Mouse (Mus musculus): ENCODE data around the gene Dtx3. TPM values are rescaled to one million over a fixed set of nuclear protein-coding genes. Genes with fewer than 3 reads are reported as not detected.
"Not testable (repeated sequence)": the region's sequence is repeated elsewhere in the genome, so short reads cannot be mapped to it uniquely, and the experiment has no call there.

The Dtx3 gene
- polyA plus RNA-seq, 1 experiment from 2014 or later: 72.9 TPM

DNA sequence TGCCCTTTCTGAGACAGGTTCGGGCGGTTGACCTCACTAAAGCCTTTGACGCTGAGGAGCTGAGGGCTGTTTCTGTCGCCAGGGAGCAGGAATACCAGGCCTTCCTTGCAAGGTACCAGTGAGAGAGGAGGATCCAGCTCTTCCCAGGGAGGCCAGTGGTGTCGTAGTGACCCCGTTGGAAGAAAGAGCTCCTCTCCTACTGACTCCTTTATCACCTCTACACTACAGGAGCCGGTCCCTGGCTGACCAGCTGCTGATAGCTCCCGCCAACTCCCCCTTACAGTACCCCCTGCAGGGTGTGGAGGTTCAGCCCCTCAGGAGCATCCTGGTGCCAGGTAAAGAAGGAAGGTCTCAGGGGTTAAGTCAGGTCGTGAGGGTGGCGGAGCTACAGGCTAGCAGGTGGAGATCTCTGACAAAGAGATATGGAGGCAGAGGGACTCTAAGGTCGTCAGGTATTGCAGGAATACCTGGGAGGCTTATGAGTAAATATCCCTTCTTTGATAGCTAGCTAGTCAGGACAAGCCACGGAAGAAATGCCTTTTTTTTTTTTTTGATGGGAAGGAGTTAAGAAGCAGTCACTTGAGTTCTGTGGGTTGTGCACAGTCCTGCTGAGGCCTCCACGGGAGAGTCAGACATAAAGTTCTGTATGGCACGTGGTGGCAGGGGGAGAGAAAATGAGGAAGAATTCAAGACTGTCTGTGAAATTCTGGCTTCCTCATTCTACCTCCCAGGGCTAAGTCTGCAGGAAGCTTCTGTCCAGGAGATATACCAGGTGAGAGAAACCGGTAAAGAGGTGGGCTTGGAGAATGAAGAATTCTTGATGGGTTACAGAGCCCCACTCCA is 28.5 kb downstream of the Dtx3 start:
- Histone ChIP-seq H3K4me2 (ENCODE audit: low read depth, low read length) (no peak overlapping the region), H3K36me3 (ENCODE audit: control insufficient read depth, insufficient read depth, low read length) (no peaks in the 10 kb centered on the region), H3K9me3 (ENCODE audit: control insufficient read depth, low read length) (no peaks in the 10 kb centered on the region), H3K9ac (ENCODE audit: low read length) (no peak overlapping the region), H3K4me3 (ENCODE audit: low read length) (peak overlapping the region; percentile 62), H3K4me1 (replicated peaks; ENCODE audit: control insufficient read depth, insufficient read depth, low read length) (peaks cover 26% of the 10 kb centered on the region), H3K27ac (ENCODE audit: low read length) (no peak overlapping the region), H3K27me3 (ENCODE audit: control insufficient read depth, insufficient read depth, low read depth, low read length) (peaks cover 66% of the 10 kb centered on the region)
- ATAC-seq (ENCODE audit: low read depth): no peak
- WGBS: 24% methylated on average over 15 of the region's 15 CpGs

DNA sequence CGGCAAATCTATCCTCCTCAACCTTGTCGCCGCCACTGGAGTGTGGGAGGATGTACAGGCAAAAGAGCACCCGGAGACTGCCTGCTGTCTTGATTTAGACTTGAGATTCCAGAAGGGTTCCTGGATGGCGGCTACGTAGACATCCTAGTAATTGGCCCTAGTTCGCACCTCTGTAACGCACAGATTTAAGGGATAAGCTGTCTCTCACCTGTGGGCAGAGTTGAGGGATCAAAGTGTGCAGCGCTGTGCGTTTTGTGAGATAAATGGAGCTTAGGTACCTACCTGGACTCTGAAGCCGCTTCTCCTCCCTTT is 29.2 kb downstream of the Dtx3 start:
- Histone ChIP-seq H3K4me3 (ENCODE audit: low read length) (peak overlapping the region; percentile 62), H3K9ac (ENCODE audit: low read length) (peak overlapping the region; percentile 67), H3K4me2 (ENCODE audit: low read depth, low read length) (peak overlapping the region; percentile 100), H3K36me3 (ENCODE audit: control insufficient read depth, insufficient read depth, low read length) (no peaks in the 10 kb centered on the region), H3K4me1 (replicated peaks; ENCODE audit: control insufficient read depth, insufficient read depth, low read length) (peaks cover 26% of the 10 kb centered on the region), H3K27me3 (ENCODE audit: control insufficient read depth, insufficient read depth, low read depth, low read length) (peaks cover 62% of the 10 kb centered on the region), H3K9me3 (ENCODE audit: control insufficient read depth, low read length) (no peaks in the 10 kb centered on the region), H3K27ac (ENCODE audit: low read length) (no peak overlapping the region)
- no peak for ATAC-seq (ENCODE audit: low read depth)
- 4% methylated on average over 11 of the region's 11 CpGs for WGBS

DNA sequence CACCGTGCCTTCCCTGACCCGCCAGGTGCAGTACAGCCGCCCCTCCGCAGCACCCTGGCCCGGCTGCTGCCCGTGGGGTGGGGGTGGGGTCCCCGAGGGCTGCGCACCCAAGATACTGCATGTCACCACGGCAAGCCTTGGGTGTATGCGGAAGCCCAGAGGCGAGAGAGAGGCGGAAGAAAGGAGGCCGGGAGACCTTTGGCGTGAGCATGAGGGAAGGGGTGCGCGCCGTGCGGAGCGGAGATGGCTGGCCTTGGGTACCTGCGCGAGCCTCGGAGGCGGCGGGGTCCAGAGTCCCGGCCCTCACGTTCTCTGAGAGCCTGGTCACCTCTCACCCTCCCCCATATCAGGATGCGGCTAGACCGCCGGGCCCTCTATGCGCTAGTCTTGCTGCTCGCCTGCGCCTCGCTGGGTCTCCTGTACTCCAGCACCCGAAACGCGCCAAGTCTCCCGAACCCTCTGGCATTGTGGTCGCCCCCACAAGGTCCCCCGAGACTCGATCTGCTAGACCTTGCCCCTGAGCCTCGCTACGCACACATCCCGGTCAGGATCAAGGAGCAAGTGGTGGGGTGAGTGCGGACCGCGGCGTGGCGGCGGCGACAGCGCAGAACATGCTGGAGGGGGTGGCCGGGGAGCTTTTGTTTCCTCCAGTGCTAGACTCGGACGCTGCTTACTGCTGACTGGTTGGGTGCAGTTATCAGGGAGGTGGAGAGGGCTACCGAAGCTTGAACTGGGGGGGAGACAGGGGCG is 29.7 kb downstream of the Dtx3 start:
- peaks cover 61% of the 10 kb centered on the region for H3K27me3 ChIP-seq (ENCODE audit: control insufficient read depth, insufficient read depth, low read depth, low read length)
- peaks cover 26% of the 10 kb centered on the region for H3K4me1 ChIP-seq (replicated peaks; ENCODE audit: control insufficient read depth, insufficient read depth, low read length)
- H3K9ac ChIP-seq (ENCODE audit: low read length): peak overlapping the region; percentile 67
- no peaks in the 10 kb centered on the region for H3K36me3 ChIP-seq (ENCODE audit: control insufficient read depth, insufficient read depth, low read length)
- no peak overlapping the region for H3K27ac ChIP-seq (ENCODE audit: low read length)
- ATAC-seq (ENCODE audit: low read depth): peak; percentile 32
- under 1% methylated on average over 51 of the region's 56 CpGs for WGBS
- H3K4me2 ChIP-seq (ENCODE audit: low read depth, low read length): peak overlapping the region; percentile 100
- H3K9me3 ChIP-seq (ENCODE audit: control insufficient read depth, low read length): no peaks in the 10 kb centered on the region
- H3K4me3 ChIP-seq (ENCODE audit: low read length): peak overlapping the region; percentile 62

DNA sequence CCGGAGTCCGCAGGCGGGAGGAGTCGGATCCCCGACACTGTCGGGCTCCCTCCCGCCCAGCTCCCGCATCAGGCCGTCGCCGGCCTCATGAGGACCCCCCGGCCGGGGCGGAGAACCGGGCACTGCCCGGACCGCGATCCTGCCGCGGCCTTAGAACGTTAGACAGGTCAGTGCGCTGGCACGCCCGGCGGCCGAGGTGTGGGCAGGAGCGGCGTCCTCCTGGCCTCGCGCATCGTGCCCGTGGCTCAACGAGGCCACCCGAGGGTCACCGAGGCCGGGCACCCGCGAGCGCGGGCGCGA is 30.2 kb downstream of the Dtx3 start:
- Histone ChIP-seq H3K4me3 (ENCODE audit: low read length) (peak overlapping the region; percentile 62), H3K4me1 (replicated peaks; ENCODE audit: control insufficient read depth, insufficient read depth, low read length) (peaks cover 21% of the 10 kb centered on the region), H3K36me3 (ENCODE audit: control insufficient read depth, insufficient read depth, low read length) (no peaks in the 10 kb centered on the region), H3K27me3 (ENCODE audit: control insufficient read depth, insufficient read depth, low read depth, low read length) (peaks cover 56% of the 10 kb centered on the region), H3K9ac (ENCODE audit: low read length) (peak overlapping the region; percentile 67), H3K27ac (ENCODE audit: low read length) (0 out of 2 replicates have a peak overlapping the region, but pooled peaks have one; percentile 27), H3K4me2 (ENCODE audit: low read depth, low read length) (peak overlapping the region; percentile 100), H3K9me3 (ENCODE audit: control insufficient read depth, low read length) (no peaks in the 10 kb centered on the region)
- ATAC-seq (ENCODE audit: low read depth): peak; percentile 53
- WGBS: 0% methylated on average over 36 of the region's 42 CpGs

DNA sequence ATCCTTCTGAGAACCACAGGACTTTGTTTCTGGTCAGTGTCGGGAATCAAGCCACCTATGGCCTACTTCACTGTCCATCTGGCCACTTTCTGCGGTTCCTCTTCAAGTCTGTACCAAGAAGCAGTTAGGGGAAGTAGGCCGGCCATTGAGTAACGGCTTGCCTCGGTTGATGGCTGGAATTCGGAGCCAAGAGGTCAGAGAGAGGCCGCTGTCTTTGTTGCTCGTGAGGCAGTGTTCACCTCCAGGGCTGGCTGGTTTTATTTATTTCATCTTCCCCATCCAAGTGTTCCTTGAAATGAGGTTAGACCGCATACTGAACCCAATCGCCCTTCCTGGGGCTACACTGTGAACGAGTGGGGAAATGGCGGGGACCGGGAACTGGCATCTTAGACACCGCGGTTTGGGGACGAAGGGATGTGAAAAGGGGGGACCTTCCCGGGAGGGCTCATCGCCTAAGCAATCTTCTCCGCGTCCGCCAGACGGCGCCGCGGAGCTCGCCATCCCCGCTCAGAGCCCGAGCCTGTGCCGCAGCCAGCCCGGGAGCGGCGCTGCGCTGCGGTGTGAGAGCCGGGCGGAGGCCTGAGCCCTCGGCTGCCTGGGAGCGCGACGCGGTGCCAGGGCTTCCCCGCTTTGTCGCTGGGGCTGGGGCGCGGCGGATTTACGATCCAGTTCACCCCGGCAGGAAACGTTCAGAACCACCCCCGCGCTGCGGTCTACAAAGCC is 30.7 kb downstream of the Dtx3 start, which contains the start of gene B4galnt1:
TSS of gene B4galnt1 (plus strand) at position 595 of the 723 bp plus-strand sequence.
- Histone ChIP-seq H3K27me3 (ENCODE audit: control insufficient read depth, insufficient read depth, low read depth, low read length) (peaks cover 51% of the 10 kb centered on the region), H3K9me3 (ENCODE audit: control insufficient read depth, low read length) (no peaks in the 10 kb centered on the region), H3K4me1 (replicated peaks; ENCODE audit: control insufficient read depth, insufficient read depth, low read length) (peaks cover 17% of the 10 kb centered on the region), H3K9ac (ENCODE audit: low read length) (peak within 1 kb of the TSS; percentile 67), H3K36me3 (ENCODE audit: control insufficient read depth, insufficient read depth, low read length) (no peaks in the 10 kb centered on the region), H3K4me3 (ENCODE audit: low read length) (peak within 1 kb of the TSS; percentile 62), H3K4me2 (ENCODE audit: low read depth, low read length) (peak within 1 kb of the TSS; percentile 100), H3K27ac (ENCODE audit: low read length) (0 out of 2 replicates have a peak within 1 kb of the TSS, but pooled peaks have one; percentile 27)
- WGBS: 3% methylated on average over 52 of the region's 52 CpGs
- ATAC-seq (ENCODE audit: low read depth): peak; percentile 91

DNA sequence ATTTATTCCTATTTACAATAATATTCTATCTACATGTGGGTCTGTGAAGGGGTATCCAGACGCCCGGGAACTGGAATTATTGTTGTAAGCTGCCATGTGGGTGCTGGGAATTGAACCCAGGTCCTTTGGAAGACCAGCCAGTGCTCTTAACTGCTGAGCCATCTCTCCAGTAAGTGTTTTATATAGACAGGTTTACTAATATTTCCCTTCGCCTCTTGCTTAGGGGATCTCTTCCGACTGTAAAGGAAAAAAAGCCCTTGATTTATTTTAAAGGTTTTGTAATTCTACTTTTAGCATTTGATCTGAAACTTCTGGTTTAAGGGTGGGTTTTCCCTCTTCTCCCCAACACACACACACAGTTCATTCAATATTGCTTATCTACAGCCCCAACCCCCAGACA is 31.3 kb downstream of the Dtx3 start:
- ATAC-seq (ENCODE audit: low read depth): no peak
- no peak overlapping the region for H3K9ac ChIP-seq (ENCODE audit: low read length)
- H3K27me3 ChIP-seq (ENCODE audit: control insufficient read depth, insufficient read depth, low read depth, low read length): peaks cover 45% of the 10 kb centered on the region
- H3K27ac ChIP-seq (ENCODE audit: low read length): no peak overlapping the region
- 86% methylated on average over 4 of the region's 4 CpGs for WGBS
- peaks cover 17% of the 10 kb centered on the region for H3K4me1 ChIP-seq (replicated peaks; ENCODE audit: control insufficient read depth, insufficient read depth, low read length)
- no peaks in the 10 kb centered on the region for H3K36me3 ChIP-seq (ENCODE audit: control insufficient read depth, insufficient read depth, low read length)
- H3K4me2 ChIP-seq (ENCODE audit: low read depth, low read length): no peak overlapping the region
- no peak overlapping the region for H3K4me3 ChIP-seq (ENCODE audit: low read length)
- H3K9me3 ChIP-seq (ENCODE audit: control insufficient read depth, low read length): no peaks in the 10 kb centered on the region

DNA sequence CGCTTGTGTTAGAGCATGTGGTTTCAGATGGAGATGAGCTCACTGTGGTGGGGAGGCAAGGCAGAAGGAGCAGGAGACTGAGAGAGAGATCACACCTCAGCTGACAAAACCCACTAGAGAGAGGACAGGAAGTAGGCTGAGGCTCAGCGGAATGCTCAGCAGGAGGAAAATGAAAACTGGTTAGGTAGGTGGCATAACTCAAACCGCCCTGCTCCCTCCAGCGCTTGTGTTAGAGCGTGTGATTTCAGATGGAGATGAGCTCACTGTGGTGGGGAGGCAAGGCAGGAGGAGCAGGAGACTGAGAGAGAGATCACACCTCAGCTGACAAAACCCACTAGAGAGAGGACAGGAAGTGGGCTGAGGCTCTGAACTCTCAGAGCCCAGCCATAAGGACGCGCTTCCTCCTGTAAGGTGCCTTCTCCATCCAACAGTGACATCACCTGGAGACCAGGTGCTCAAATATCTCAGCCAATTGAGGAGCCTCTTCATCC is 32.7 kb downstream of the Dtx3 start:
- peaks cover 37% of the 10 kb centered on the region for H3K27me3 ChIP-seq (ENCODE audit: control insufficient read depth, insufficient read depth, low read depth, low read length)
- H3K9me3 ChIP-seq (ENCODE audit: control insufficient read depth, low read length); H3K4me3 ChIP-seq (ENCODE audit: low read length); H3K4me2 ChIP-seq (ENCODE audit: low read depth, low read length); H3K36me3 ChIP-seq (ENCODE audit: control insufficient read depth, insufficient read depth, low read length); H3K9ac ChIP-seq (ENCODE audit: low read length); H3K27ac ChIP-seq (ENCODE audit: low read length); ATAC-seq (ENCODE audit: low read depth): not testable (repeated sequence)
- peaks cover 17% of the 10 kb centered on the region for H3K4me1 ChIP-seq (replicated peaks; ENCODE audit: control insufficient read depth, insufficient read depth, low read length)
- 36% methylated on average over 7 of the region's 7 CpGs for WGBS

DNA sequence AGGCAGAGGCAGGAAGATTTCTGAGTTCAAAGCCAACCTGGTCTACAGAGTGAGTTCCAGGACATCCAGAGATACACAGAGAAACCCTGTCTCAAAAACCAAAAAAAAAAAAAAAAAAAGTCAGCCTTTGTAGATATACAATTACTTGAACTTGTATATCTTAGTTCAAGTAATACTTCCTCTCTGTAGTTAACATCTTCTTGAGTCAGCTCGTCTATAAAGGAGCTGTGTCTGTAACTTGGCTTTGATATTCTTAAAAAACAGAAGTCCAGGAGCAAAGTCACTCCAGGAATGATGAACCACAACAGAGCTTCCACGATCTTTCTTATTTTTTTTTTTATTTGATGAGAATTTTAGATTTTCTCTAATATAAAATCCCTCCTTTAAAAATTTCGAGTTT is 34.8 kb downstream of the Dtx3 start:
- WGBS: 50% methylated on average over 3 of the region's 3 CpGs
- no peak overlapping the region for H3K27ac ChIP-seq (ENCODE audit: low read length)
- H3K4me3 ChIP-seq (ENCODE audit: low read length): no peak overlapping the region
- H3K4me1 ChIP-seq (replicated peaks; ENCODE audit: control insufficient read depth, insufficient read depth, low read length): peaks cover 8% of the 10 kb centered on the region
- ATAC-seq (ENCODE audit: low read depth): no peak
- no peaks in the 10 kb centered on the region for H3K9me3 ChIP-seq (ENCODE audit: control insufficient read depth, low read length)
- peaks cover 16% of the 10 kb centered on the region for H3K27me3 ChIP-seq (ENCODE audit: control insufficient read depth, insufficient read depth, low read depth, low read length)
- no peak overlapping the region for H3K4me2 ChIP-seq (ENCODE audit: low read depth, low read length)
- H3K36me3 ChIP-seq (ENCODE audit: control insufficient read depth, insufficient read depth, low read length): no peaks in the 10 kb centered on the region
- H3K9ac ChIP-seq (ENCODE audit: low read length): no peak overlapping the region

DNA sequence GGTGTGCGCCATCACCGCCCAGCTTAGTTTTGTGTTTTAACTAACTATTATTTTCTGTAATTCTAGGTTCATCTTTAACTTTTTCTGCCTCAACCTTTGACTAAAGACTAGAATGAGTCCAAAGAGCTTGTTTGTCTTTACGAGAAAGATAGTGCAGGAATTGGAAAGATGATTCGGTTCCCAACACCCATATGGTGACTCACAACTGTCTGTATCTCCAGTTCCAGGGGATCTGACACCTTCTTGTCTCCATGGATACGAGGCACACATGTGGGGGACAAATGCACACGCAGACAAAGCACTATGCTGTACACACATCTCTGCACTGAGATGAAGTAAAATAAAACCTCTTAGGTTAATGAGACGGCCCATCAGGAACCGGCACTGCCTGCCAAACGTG is 35.4 kb downstream of the Dtx3 start:
- Histone ChIP-seq H3K27ac (ENCODE audit: low read length) (no peak overlapping the region), H3K4me2 (ENCODE audit: low read depth, low read length) (no peak overlapping the region), H3K9ac (ENCODE audit: low read length) (no peak overlapping the region), H3K36me3 (ENCODE audit: control insufficient read depth, insufficient read depth, low read length) (no peaks in the 10 kb centered on the region), H3K4me3 (ENCODE audit: low read length) (no peak overlapping the region), H3K4me1 (replicated peaks; ENCODE audit: control insufficient read depth, insufficient read depth, low read length) (0 out of 2 replicates have a peak, but pooled peaks cover 2% of the 10 kb centered on the region), H3K9me3 (ENCODE audit: control insufficient read depth, low read length) (no peaks in the 10 kb centered on the region), H3K27me3 (ENCODE audit: control insufficient read depth, insufficient read depth, low read depth, low read length) (peaks cover 10% of the 10 kb centered on the region)
- ATAC-seq (ENCODE audit: low read depth): no peak
- WGBS: 76% methylated on average over 9 of the region's 9 CpGs

Measured in lung, embryonic 16.5 days (tissue).